Mouse (Mus musculus) cortical plate, adult 2 months (tissue): Measurements from ENCODE around the gene 1700007K13Rik. TPM values are rescaled to one million over a fixed set of nuclear protein-coding genes. Genes with fewer than 3 reads are reported as not detected.

Experiments used
- H3K27ac ChIP-seq: fragments of 200-500 bp; 2 replicates; pipeline ENCODE4 v1.5.1; 2012; ENCODE audit warnings: low read length, control low read depth, inconsistent platforms; ENCODE audit not compliant: insufficient read depth
- H3K4me1 ChIP-seq: fragments of 200-500 bp; 2 replicates; pipeline ENCODE4 v1.6.1; 2011; ENCODE audit warnings: low read length; ENCODE audit not compliant: control insufficient read depth, insufficient read depth
- H3K4me3 ChIP-seq: fragments of 200-500 bp; 2 replicates; pipeline ENCODE4 v1.5.1; 2011; ENCODE audit warnings: mild to moderate bottlenecking, low read length, control low read depth; ENCODE audit not compliant: insufficient read depth
- CTCF ChIP-seq: fragments of 200-500 bp; IDR thresholded peaks from 2 replicates; pipeline ENCODE4 v1.5.1; 2011; ENCODE audit warnings: mild to moderate bottlenecking, control low read depth, low read length; ENCODE audit not compliant: insufficient read depth; ENCODE audit errors: extremely low read depth
- POLR2A ChIP-seq: fragments of 200-500 bp; IDR thresholded peaks from 2 replicates; pipeline ENCODE4 v1.6.1; 2011; ENCODE audit warnings: mild to moderate bottlenecking, low read length, control low read depth; ENCODE audit not compliant: insufficient read depth; ENCODE audit errors: extremely low read depth
- polyA plus RNA-seq: library from polyadenylated mRNA; depleted of rRNA; stranded (reverse); fragments of >200 nt; gene quantifications from 2 replicates; pipeline ENCODE4 v1.2.3, GENCODE M21; 2012

Gene 1700007K13Rik
- polyA plus RNA-seq, 1 experiment, result 4.4 TPM

DNA sequence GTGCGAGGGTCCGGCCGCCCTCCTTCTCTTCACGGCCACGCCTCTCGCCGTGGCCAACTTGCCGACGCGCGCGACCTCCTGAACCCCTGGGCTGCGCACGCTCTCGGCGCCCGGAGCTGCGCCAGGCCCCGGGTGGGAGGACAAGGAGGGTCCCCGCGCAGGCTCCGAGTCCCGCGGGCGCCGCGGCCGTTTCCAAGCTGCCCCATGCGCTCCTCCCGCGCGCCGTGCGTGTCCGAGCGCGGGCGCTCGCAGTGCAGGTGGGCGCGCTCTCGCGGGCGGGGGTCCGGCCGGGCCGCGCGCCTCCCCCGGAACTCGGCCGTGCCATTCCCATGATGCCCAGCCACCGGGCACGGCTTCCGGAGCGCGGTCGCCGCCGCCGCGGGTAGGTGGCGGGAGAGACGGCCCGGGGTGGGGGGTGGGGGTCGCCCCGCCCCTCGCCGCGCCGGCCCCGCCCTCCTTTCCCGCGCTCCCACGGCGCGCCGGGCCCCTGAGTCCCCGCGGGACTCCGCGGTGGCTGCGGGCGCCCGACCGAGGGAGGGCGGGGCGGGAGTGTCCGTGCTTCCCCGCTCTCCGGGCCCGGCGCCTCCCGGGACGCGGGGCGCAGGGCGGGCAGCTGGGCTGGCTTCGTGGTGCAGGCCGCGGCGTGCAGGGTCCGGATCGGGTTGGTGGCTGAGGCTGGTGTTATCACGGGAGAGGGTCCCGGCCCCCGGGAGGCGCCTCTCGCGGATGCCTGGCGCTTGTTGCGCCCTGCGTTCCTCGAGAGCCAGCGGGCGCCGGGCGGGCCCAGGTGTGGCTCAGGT is 19.4 kb downstream of the 1700007K13Rik start, which contains the start of gene Ppp1r26:
Gene Ppp1r26, plus strand, starts transcription at position 286 of the 800 bp plus-strand sequence.
- TF ChIP-seq CTCF (no peak), POLR2A (no peak)
- peak within 1 kb of the TSS; percentile 73 for H3K4me3 ChIP-seq
- H3K27ac ChIP-seq, result peak within 1 kb of the TSS; percentile 75; the same call in 1 of the 2 replicates
- peaks cover 2% of the 10 kb centered on the region; the same call in 1 of the 2 replicates for H3K4me1 ChIP-seq

DNA sequence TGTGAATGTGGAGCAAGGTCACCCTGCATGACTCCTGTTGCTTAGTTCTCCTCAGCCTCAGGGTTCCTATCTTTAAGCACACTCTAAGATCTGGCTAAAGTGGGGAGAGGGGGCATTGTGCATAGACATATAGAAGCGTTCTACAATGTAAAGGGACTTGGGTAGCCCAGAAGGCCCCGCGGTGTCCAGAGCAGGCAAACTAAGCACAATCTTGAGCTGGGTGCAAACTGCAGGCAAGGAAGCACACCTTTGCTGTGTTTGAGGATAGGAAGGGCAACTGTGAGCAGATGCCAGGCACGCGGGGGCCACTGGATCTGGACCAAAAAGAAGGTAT is 20.0 kb downstream of the 1700007K13Rik start:
- peak overlapping the region; percentile 73 for H3K4me3 ChIP-seq
- TF ChIP-seq CTCF, result no peak
- TF ChIP-seq POLR2A, result no peak
- peaks cover 2% of the 10 kb centered on the region; the same call in 1 of the 2 replicates for H3K4me1 ChIP-seq
- H3K27ac ChIP-seq, result peak overlapping the region; percentile 75; the same call in 1 of the 2 replicates

GRCm38 (mm10) chr2:28445082-28445481 is 21.1 kb downstream of the 1700007K13Rik start:
- H3K4me3 ChIP-seq, result no peak overlapping the region
- H3K27ac ChIP-seq, result no peak overlapping the region
- TF ChIP-seq POLR2A (no peak), CTCF (no peak)
- peaks cover 2% of the 10 kb centered on the region; the same call in 1 of the 2 replicates for H3K4me1 ChIP-seq

DNA sequence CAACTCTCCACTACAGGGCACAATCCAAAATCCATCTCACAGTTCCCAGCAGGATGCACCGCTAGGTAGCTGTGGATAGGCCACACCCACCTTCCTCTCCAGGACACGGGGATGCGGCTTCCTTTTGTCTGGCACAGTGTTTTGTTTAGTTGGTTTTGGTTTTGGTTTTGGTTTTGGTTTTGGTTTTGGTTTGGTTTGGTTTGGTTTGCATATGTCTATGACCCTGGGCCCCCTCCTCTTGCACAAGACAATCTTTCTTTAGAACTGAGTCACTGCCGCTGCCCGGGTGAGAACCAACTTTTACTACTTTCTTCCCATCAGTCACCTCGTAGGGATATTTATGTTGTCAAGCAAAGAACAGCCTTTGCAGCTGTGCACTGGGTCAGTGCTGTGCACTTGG is 25.3 kb downstream of the 1700007K13Rik start:
- Histone ChIP-seq H3K4me3 (no peak overlapping the region), H3K27ac (no peak overlapping the region), H3K4me1 (no peaks in the 10 kb centered on the region; the same call in 1 of the 2 replicates)
- TF ChIP-seq POLR2A (no peak), CTCF (no peak)

DNA sequence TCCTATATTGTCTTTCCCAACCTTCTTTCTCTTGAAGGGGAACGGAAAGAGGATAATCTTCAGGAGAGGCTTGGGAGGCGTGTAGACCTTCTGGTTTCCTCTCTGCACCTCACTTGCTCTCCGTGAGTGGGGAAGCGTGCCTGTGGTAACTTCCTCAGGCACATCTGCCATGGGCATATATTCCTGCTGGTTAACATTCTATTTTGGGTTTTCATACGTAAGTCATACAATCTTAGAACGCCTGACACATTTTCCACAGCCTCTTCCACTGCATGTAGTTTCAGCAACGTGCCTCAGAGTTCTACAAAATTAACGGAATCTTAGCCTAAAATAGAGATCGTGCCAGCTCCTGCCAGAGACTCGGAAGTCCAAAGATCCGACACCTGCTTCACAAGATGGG is 30.7 kb downstream of the 1700007K13Rik start:
- H3K27ac ChIP-seq, result no peak overlapping the region
- peaks cover 2% of the 10 kb centered on the region; the same call in 1 of the 2 replicates for H3K4me1 ChIP-seq
- no peak overlapping the region for H3K4me3 ChIP-seq
- TF ChIP-seq CTCF (no peak), POLR2A (0 out of 2 replicates have a peak, but pooled peaks have one; percentile 16)

DNA sequence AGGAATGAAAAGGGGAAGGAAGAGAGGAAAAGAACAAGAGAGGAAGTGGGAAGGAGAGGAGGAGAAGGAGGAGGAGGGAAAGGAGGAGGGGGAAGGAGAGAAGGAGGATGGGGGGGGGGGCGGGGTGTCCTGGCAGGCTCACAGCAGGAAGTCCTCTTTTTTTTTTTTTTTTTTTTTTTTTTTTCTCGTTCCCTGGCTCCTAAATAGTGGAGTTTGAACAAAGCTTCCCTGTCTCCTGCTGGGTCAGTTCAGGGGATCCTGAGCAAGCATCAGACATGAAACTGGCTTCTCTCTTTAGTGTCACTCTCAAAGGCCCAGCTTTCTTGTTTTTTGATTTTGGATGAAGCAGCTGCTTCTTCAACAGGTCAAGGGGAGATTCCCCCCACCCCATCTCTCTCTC is 32.6 kb downstream of the 1700007K13Rik start:
- Histone ChIP-seq H3K4me3 (no peak overlapping the region), H3K27ac (no peak overlapping the region), H3K4me1 (peaks cover 2% of the 10 kb centered on the region; the same call in 1 of the 2 replicates)
- TF ChIP-seq CTCF (no peak), POLR2A (no peak)

- Histone ChIP-seq H3K4me3 (no peak overlapping the region), H3K27ac (no peak overlapping the region), H3K4me1 (peaks cover 2% of the 10 kb centered on the region; the same call in 1 of the 2 replicates)
- no peak for TF ChIP-seq CTCF
- TF ChIP-seq POLR2A, result no peak
Measured at GRCm38 (mm10) chr2:28432811-28433210, 33.3 kb downstream of the 1700007K13Rik start.

GRCm38 (mm10) chr2:28430846-28431245 is 35.3 kb downstream of the 1700007K13Rik start:
- Histone ChIP-seq H3K27ac (no peak overlapping the region), H3K4me3 (no peak overlapping the region), H3K4me1 (peaks cover 2% of the 10 kb centered on the region; the same call in 1 of the 2 replicates)
- TF ChIP-seq CTCF (no peak), POLR2A (no peak)

DNA sequence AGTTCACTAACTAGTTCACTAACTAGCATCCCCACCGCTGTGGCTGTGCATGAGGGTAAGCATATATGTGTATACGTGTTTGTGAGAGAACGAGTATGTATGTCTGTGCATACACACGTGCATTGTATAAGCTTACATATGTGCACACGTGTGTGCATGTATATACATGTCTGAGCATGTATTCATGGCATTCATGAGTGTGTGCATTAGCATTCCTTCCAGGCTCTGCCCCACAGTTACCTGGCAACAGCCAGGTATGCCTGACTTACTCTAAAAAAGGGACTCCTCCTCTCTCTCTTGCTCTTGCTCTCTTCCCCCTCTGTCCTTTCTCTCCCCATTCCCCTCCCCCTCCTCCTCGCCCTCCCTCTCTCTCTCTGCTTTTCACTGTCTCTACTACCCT is 38.9 kb downstream of the 1700007K13Rik start:
- Histone ChIP-seq H3K4me1 (no peaks in the 10 kb centered on the region), H3K4me3 (no peak overlapping the region), H3K27ac (no peak overlapping the region)
- TF ChIP-seq CTCF, result no peak
- TF ChIP-seq POLR2A, result no peak

GRCm38 (mm10) chr2:28423167-28423566 is 43.0 kb downstream of the 1700007K13Rik start:
- Histone ChIP-seq H3K27ac (no peak overlapping the region), H3K4me3 (no peak overlapping the region), H3K4me1 (no peaks in the 10 kb centered on the region)
- TF ChIP-seq CTCF (peak; percentile 47), POLR2A (no peak)
